Mouse (Mus musculus) bone marrow macrophage, adult 2 months (primary cell): ENCODE data around the gene Kcnip3.

ENCODE experiments used
- CTCF ChIP-seq: IDR thresholded peaks from 2 replicates; pipeline ENCODE4 v1.5.1; 2012; ENCODE audit warnings: low read depth, mild to moderate bottlenecking, low read length, moderate library complexity
- POLR2A ChIP-seq: IDR thresholded peaks from 2 replicates; pipeline ENCODE4 v1.6.1; 2012; ENCODE audit warnings: mild to moderate bottlenecking, low read depth, low read length, borderline replicate concordance

DNA sequence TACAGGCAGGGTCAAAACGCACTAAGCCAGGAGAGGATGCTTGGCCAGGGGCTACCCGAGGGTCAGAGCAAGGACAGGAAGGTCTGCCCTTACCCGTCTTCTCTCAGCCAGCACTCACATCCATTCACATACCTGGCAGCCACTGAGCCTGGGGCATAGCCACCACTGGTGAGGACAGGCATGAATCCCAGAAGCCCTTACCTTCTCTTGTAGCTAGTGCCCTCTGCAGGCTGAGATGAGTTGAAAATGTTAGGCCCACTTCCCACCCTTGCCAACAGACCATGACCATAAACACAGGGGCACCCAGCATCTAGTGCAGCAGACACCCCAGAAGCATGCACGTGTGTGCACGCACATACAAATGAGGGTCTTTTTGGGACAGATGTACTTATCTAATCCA lies 29.2 kb upstream of the Kcnip3 start:
- TF ChIP-seq CTCF (peak; percentile 23; the same call in 1 of the 2 replicates), POLR2A (no peak)
